Mouse (Mus musculus): ENCODE data around the gene Uck2.

Uck2 gene

GRCm38 (mm10) chr1:167283441-167284257 lies 1.5 kb downstream of the Uck2 start:
- DNase-seq, result peak; percentile 58 to 70

- DNase-seq, result no peak
Observed at GRCm38 (mm10) chr1:167282768-167283167, 2.4 kb downstream of the Uck2 start.

- no peak for DNase-seq
Observed at GRCm38 (mm10) chr1:167282112-167282511, 3.0 kb downstream of the Uck2 start.

GRCm38 (mm10) chr1:167280061-167280460 lies 5.1 kb downstream of the Uck2 start:
- DNase-seq, result no peak

GRCm38 (mm10) chr1:167279160-167279715 lies 5.9 kb downstream of the Uck2 start:
- DNase-seq, result no peak

- DNase-seq, result no peak
Observed at GRCm38 (mm10) chr1:167278395-167278794, 6.7 kb downstream of the Uck2 start.

- no peak for DNase-seq
Observed at GRCm38 (mm10) chr1:167274646-167275390, 10.3 kb downstream of the Uck2 start.

DNA sequence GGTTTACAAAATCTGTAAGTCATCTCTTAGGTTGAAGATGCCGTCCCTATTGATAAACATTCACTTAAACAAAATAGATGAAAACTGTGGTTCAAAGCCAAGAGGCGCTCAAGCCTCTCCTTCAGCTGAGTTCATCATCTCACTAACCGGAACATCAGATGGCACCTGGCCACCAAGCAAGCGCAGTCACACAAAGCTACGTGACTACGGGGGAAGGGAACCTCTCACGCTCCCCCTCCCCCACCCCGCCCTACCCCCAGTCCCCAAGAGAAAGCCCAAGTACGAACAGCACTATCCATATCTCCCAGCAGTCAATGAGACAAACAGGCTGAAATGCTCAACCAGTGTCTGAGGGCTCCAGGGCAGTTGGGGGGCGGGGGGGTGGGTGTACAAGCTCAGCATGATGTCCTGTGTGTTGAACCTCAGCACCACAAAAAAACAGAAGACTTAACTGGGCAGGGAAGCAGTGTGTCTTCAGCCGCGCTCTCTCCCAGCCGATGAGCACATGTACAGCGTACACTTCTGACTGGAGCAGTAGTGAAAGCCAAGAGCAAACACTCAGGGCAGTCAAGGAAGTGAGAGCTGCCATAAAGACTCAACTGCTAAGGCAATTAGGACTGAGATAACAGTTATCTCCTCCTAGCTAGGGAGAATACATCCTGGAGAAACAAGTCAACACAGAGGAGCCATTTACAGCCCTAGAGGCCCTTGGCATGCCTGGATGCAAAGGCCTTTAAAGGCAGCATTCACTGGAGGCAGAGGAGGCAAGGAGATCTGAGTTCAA lies 11.5 kb downstream of the Uck2 start:
- DNase-seq, result peak in 1 of 2 experiments; percentile 44

- DNase-seq, result no peak
Observed at GRCm38 (mm10) chr1:167271841-167272240, 13.3 kb downstream of the Uck2 start.

- DNase-seq, result peak in 1 of 2 experiments; percentile 4
Observed at GRCm38 (mm10) chr1:167271304-167271703, 13.8 kb downstream of the Uck2 start.

- DNase-seq, result peak in 1 of 2 experiments; percentile 25
Observed at GRCm38 (mm10) chr1:167270342-167271111, 14.6 kb downstream of the Uck2 start.

- DNase-seq, result peak; percentile 71 to 80
Observed at GRCm38 (mm10) chr1:167269856-167270270, 15.3 kb downstream of the Uck2 start.

- DNase-seq, result peak in 1 of 2 experiments; percentile 2
Observed at GRCm38 (mm10) chr1:167269350-167269811, 15.7 kb downstream of the Uck2 start.

DNA sequence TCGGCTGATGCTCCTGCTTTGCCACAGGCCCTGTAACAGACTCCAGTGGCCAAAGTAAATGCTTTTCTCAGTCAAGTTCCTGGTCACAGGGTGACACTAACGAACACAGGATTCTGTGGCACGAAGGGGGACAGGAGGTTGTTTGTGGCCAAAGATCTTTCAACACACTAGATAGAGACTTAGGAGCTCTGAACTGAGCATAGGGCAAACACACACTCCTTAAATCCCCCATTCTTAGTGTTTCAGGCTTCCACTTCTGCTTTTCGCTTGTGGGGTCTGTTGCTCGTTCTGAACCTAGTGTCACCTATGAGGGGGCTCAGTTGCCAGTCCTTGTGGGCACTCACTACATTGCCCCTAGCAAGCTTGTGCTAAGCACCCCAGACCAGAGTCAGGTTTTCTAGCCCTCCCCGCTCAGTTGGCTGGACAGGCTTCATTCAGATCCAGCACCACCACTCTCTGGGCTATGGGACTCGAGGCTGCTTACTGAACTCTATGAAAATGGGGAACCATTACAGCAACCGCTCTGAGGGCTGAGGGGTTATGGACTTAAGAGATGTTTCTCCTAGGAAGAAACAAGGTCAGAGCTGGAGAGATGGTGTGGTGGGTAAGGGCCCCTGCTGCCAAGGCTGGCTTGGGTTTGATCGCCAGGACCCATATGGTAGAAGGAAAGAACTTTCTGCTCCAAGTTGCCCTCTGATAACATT lies 16.6 kb downstream of the Uck2 start:
- DNase-seq, result no peak

DNA sequence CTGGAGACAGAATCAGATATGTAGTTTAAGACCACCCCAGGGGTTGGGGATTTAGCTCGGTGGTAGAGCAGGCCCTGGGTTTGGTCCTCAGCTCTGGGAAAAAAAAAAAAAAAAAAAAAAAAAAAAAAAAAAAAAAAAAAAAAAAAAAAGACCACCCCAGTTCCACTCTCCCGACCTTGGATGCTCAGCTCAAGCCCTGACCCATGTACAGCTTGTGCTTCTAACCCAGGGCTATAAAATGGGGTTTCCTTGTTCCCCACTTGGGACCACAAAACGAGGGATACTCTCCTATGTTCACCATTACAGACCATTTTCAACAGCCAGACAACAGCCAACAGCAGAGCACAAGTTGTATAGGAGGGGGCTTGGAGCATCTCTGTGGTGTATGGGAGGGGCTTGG lies 18.4 kb downstream of the Uck2 start:
- no peak for DNase-seq

- DNase-seq, result no peak
Observed at GRCm38 (mm10) chr1:167265366-167265765, 19.8 kb downstream of the Uck2 start.

- DNase-seq, result peak; percentile 47 to 59
Observed at GRCm38 (mm10) chr1:167262489-167263041, 22.6 kb downstream of the Uck2 start.

GRCm38 (mm10) chr1:167261750-167262149 lies 23.4 kb downstream of the Uck2 start:
- DNase-seq, result peak in 1 of 2 experiments; percentile 45

DNA sequence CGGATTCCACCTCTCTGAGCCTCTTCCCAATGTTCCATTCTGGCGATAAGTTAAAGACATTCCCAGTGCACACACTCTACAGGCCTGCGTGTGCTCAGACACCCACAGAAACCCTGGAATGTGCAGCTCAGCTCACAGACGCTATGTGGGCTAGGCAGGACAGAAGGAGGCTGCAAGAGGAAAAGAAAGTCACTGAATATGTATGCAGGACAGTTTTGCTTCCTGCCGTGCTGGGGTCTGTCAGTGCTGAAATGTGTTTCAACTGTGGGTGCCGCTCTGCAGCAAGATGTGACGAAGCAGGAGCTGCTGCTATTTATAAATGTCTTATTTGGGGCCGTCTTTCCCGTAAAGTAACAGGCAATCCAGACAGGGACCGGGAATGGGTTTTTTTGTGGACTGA lies 25.4 kb downstream of the Uck2 start:
- no peak for DNase-seq

- no peak for DNase-seq
Observed at GRCm38 (mm10) chr1:167256724-167257302, 28.3 kb downstream of the Uck2 start.
